Mouse (Mus musculus) macrophage (primary cell): ENCODE data around the gene Pcna. TPM values are rescaled to one million over a fixed set of nuclear protein-coding genes. Genes with fewer than 3 reads are reported as not detected.
"Not testable (repeated sequence)": the region's sequence is repeated elsewhere in the genome, so short reads cannot be mapped to it uniquely, and the experiment has no call there.

Experiments used
- H3K27ac ChIP-seq: fragments of 350-480 bp; formaldehyde crosslinking; 2 replicates; pipeline ENCODE4 v1.9.0; 2021
- H3K36me3 ChIP-seq: fragments of 350-480 bp; formaldehyde crosslinking; 2 replicates; pipeline ENCODE4 v1.9.0; 2021; ENCODE audit errors: inconsistent target
- H3K4me3 ChIP-seq: fragments of 350-480 bp; formaldehyde crosslinking; 2 replicates; pipeline ENCODE4 v1.9.0; 2021; ENCODE audit errors: inconsistent target
- H3K79me2 ChIP-seq: fragments of 350-480 bp; formaldehyde crosslinking; 2 replicates; pipeline ENCODE4 v1.9.0; 2021; ENCODE audit errors: inconsistent target
- WGBS: methylation state at CpG from one replicate; pipeline ENCODE4 v1.1.7; 2026; ENCODE audit warnings: inconsistent platforms; ENCODE audit not compliant: missing documents; 5-methylcytosine and 5-hydroxymethylcytosine counted together
- polyA plus RNA-seq: library from polyadenylated mRNA; stranded (reverse); fragments of 250-400 nt; gene quantifications from 3 replicates; pipeline ENCODE4 v1.2.4, GENCODE M21; 2018; ENCODE audit warnings: inconsistent platforms
- total RNA-seq, 78 experiments: library from RNA; depleted of rRNA; stranded (reverse); fragments of 250-400 nt; gene quantifications; 1 replicate in 9 of 78; 2 replicates in 24 of 78; 3 replicates in 43 of 78; 4 replicates in 2 of 78; pipeline ENCODE4 v1.2.4; 2018; ENCODE audit warnings: inconsistent platforms in 56 of 78

The Pcna gene
- 100 to 1,000 TPM in 6 of 26 experiments, 10 to 100 TPM in 20; 41.5 to 158 (median 77.7) TPM for total RNA-seq (2018; cell fraction: chromatin; rRNA removed)
- 100 to 1,000 TPM; 209 to 316 (median 252) TPM for total RNA-seq (2018; cell fraction: cytosol; rRNA removed)
- total RNA-seq (2018; cell fraction: nucleus; rRNA removed), result 100 to 1,000 TPM in 23 of 26 experiments, 10 to 100 TPM in 3; 77.9 to 298 (median 112) TPM
- polyA plus RNA-seq, result 211 to 931 TPM (median 452 TPM) in 3 replicates

- Histone ChIP-seq H3K4me3 (peak within 1 kb of the TSS; percentile 73), H3K79me2 (peaks cover 59% of the 10 kb centered on the region), H3K36me3 (peaks cover 9% of the 10 kb centered on the region; the same call in 1 of the 2 replicates), H3K27ac (peak within 1 kb of the TSS; percentile 66)
- WGBS, result under 1% methylated on average over 67 of the region's 79 CpGs
Measured at GRCm38 (mm10) chr2:132252542-132253528, at the start of gene Pcna. Gene Pcna (minus strand): TSS chr2:132253314.

GRCm38 (mm10) chr2:132301436-132301835, 48.3 kb upstream of the Pcna start:
- 95% methylated on average over 4 of the region's 4 CpGs for WGBS
- no peak overlapping the region for H3K4me3 ChIP-seq
- H3K79me2 ChIP-seq, result no peaks in the 10 kb centered on the region
- no peak overlapping the region for H3K27ac ChIP-seq
- H3K36me3 ChIP-seq, result peaks cover 97% of the 10 kb centered on the region

- 100% methylated on average over 2 of the region's 4 CpGs for WGBS
- Histone ChIP-seq H3K27ac (no peak overlapping the region), H3K36me3 (peaks cover 88% of the 10 kb centered on the region), H3K79me2 (peaks cover 4% of the 10 kb centered on the region; the same call in 1 of the 2 replicates), H3K4me3 (no peak overlapping the region)
Measured at GRCm38 (mm10) chr2:132298250-132298649, 45.1 kb upstream of the Pcna start.

- WGBS, result 57% methylated on average over 8 of the region's 10 CpGs
- Histone ChIP-seq H3K27ac (no peak overlapping the region), H3K36me3 (peaks cover 45% of the 10 kb centered on the region), H3K4me3 (no peak overlapping the region), H3K79me2 (peaks cover 47% of the 10 kb centered on the region)
Measured at GRCm38 (mm10) chr2:132293694-132294450, 40.8 kb upstream of the Pcna start.

- Histone ChIP-seq H3K27ac (no peak overlapping the region), H3K36me3 (peaks cover 27% of the 10 kb centered on the region), H3K4me3 (no peak overlapping the region), H3K79me2 (peaks cover 65% of the 10 kb centered on the region)
- WGBS, result 91% methylated on average over 4 of the region's 4 CpGs
Measured at GRCm38 (mm10) chr2:132292083-132292482, 39.0 kb upstream of the Pcna start.

GRCm38 (mm10) chr2:132291265-132291664, 38.2 kb upstream of the Pcna start:
- H3K4me3 ChIP-seq, result no peak overlapping the region
- peaks cover 19% of the 10 kb centered on the region for H3K36me3 ChIP-seq
- H3K27ac ChIP-seq, result no peak overlapping the region
- 86% methylated on average over 3 of the region's 3 CpGs for WGBS
- H3K79me2 ChIP-seq, result peaks cover 73% of the 10 kb centered on the region

GRCm38 (mm10) chr2:132290808-132291207, 37.7 kb upstream of the Pcna start:
- peaks cover 14% of the 10 kb centered on the region for H3K36me3 ChIP-seq
- WGBS, result 94% methylated on average over 6 of the region's 6 CpGs
- H3K27ac ChIP-seq, result no peak overlapping the region
- no peak overlapping the region for H3K4me3 ChIP-seq
- H3K79me2 ChIP-seq, result peaks cover 75% of the 10 kb centered on the region

GRCm38 (mm10) chr2:132289213-132289612, 36.1 kb upstream of the Pcna start:
- H3K4me3 ChIP-seq, H3K36me3 ChIP-seq, H3K27ac ChIP-seq: not testable (repeated sequence)
- WGBS, result 27% methylated on average over 4 of the region's 7 CpGs
- peaks cover 88% of the 10 kb centered on the region for H3K79me2 ChIP-seq

GRCm38 (mm10) chr2:132286376-132287076, 33.4 kb upstream of the Pcna start:
- Histone ChIP-seq H3K4me3 (no peak overlapping the region), H3K27ac (peak overlapping the region; percentile 71), H3K36me3 (no peaks in the 10 kb centered on the region), H3K79me2 (peaks cover 94% of the 10 kb centered on the region)
- WGBS, result 93% methylated on average over 9 of the region's 9 CpGs

GRCm38 (mm10) chr2:132285722-132286121, 32.6 kb upstream of the Pcna start:
- H3K4me3 ChIP-seq, H3K36me3 ChIP-seq: not testable (repeated sequence)
- Histone ChIP-seq H3K27ac (peak overlapping the region; percentile 71), H3K79me2 (peaks cover 94% of the 10 kb centered on the region)
- WGBS, result 40% methylated on average over 5 of the region's 5 CpGs

GRCm38 (mm10) chr2:132284492-132285139, 31.5 kb upstream of the Pcna start:
- Histone ChIP-seq H3K36me3 (no peaks in the 10 kb centered on the region), H3K27ac (peak overlapping the region; percentile 71), H3K79me2 (peaks cover 94% of the 10 kb centered on the region), H3K4me3 (no peak overlapping the region)
- 26% methylated on average over 12 of the region's 12 CpGs for WGBS

GRCm38 (mm10) chr2:132283236-132284070, 30.3 kb upstream of the Pcna start:
- no peaks in the 10 kb centered on the region for H3K36me3 ChIP-seq
- no peak overlapping the region for H3K27ac ChIP-seq
- peaks cover 94% of the 10 kb centered on the region for H3K79me2 ChIP-seq
- H3K4me3 ChIP-seq, result no peak overlapping the region
- WGBS, result 75% methylated on average over 14 of the region's 15 CpGs
